Mouse (Mus musculus) CH12.LX (cell line): ENCODE measurements around the gene Zfyve26. TPM values are rescaled to one million over a fixed set of nuclear protein-coding genes. Genes with fewer than 3 reads are reported as not detected.

ENCODE experiments used
- DNase-seq: peaks from one replicate; pipeline ENCODE4 v3.0.0-alpha.2; 2013; ENCODE audit errors: extremely low read depth
- H3K27ac ChIP-seq: 2 replicates; pipeline ENCODE4 v1.5.1; 2012; ENCODE audit warnings: low read depth, mild to moderate bottlenecking, control low read depth, moderate library complexity; ENCODE audit not compliant: insufficient read depth
- H3K27me3 ChIP-seq: replicated peaks from 2 replicates; pipeline ENCODE3; 2012; ENCODE audit warnings: inconsistent platforms
- H3K36me3 ChIP-seq, 2 experiments: replicated peaks in 1 of 2; 2 replicates each; pipeline versions ENCODE3 to v1.6.1; 2012; ENCODE audit warnings: inconsistent platforms in 1 of 2, low read length in 1 of 2, mild to moderate bottlenecking in 1 of 2, mixed read lengths in 1 of 2, moderate library complexity in 1 of 2; ENCODE audit not compliant: control insufficient read depth in 1 of 2, insufficient read depth in 1 of 2
- H3K4me1 ChIP-seq, 2 experiments: 2 replicates each; pipeline ENCODE4 v1.6.1; 2012; ENCODE audit warnings: inconsistent platforms in 1 of 2, moderate library complexity in 1 of 2; ENCODE audit not compliant: insufficient read depth in 2 of 2, control insufficient read depth in 1 of 2
- H3K4me2 ChIP-seq: 2 replicates; pipeline ENCODE4 v1.6.1; 2012; ENCODE audit warnings: low read depth, mild to moderate bottlenecking, control low read depth; ENCODE audit not compliant: poor library complexity, insufficient read depth, severe bottlenecking
- H3K4me3 ChIP-seq, 3 experiments: fragments of 150-350 bp in 1 of 3; sonication (generic) in 1 of 3; replicated peaks in 1 of 3; 2 replicates each; pipeline versions ENCODE3 to v1.5.1; 2011 to 2012; ENCODE audit warnings: low read depth in 2 of 3, low read length in 2 of 3, mild to moderate bottlenecking in 2 of 3, moderate library complexity in 2 of 3, control low read depth in 1 of 3, improper control_type of control experiment in 1 of 3, inconsistent platforms in 1 of 3, mixed read lengths in 1 of 3; ENCODE audit not compliant: poor library complexity in 1 of 3
- H3K79me2 ChIP-seq: replicated peaks from 2 replicates; pipeline ENCODE4 v1.6.1; 2012; ENCODE audit warnings: mild to moderate bottlenecking, moderate library complexity; ENCODE audit not compliant: control insufficient read depth, poor library complexity, insufficient read depth, severe bottlenecking; ENCODE audit errors: extremely low read depth
- H3K9ac ChIP-seq: 2 replicates; pipeline ENCODE4 v1.6.1; 2012; ENCODE audit warnings: low read depth, mild to moderate bottlenecking, control low read depth, moderate library complexity; ENCODE audit not compliant: insufficient read depth
- H3K9me3 ChIP-seq: replicated peaks from 2 replicates; pipeline ENCODE3; 2012; ENCODE audit warnings: low read length, inconsistent platforms, mixed read lengths
- CHD2 ChIP-seq: IDR thresholded peaks from 2 replicates; pipeline ENCODE4 v1.6.1; 2011; ENCODE audit warnings: low read length, improper control_type of control experiment
- CTCF ChIP-seq, 2 experiments: IDR thresholded peaks in 1 of 2; conservative IDR thresholded peaks in 1 of 2; 2 replicates each; pipeline ENCODE4 v1.5.1; 2011 to 2012; ENCODE audit warnings: low read depth in 2 of 2, low read length in 2 of 2, improper control_type of control experiment in 1 of 2, inconsistent platforms in 1 of 2, mild to moderate bottlenecking in 1 of 2, moderate library complexity in 1 of 2
- E2F4 ChIP-seq: IDR thresholded peaks from 2 replicates; pipeline ENCODE4 v1.6.1; 2011; ENCODE audit warnings: low read depth, low read length, improper control_type of control experiment; ENCODE audit not compliant: insufficient replicate concordance
- ELF1 ChIP-seq: IDR thresholded peaks from 2 replicates; pipeline ENCODE4 v1.6.1; 2014; ENCODE audit warnings: low read depth, mild to moderate bottlenecking, inconsistent platforms, low read length, improper control_type of control experiment
- ETS1 ChIP-seq: conservative IDR thresholded peaks from 2 replicates; pipeline ENCODE4 v1.6.1; 2012; ENCODE audit warnings: low read depth, mild to moderate bottlenecking, inconsistent platforms, low read length, improper control_type of control experiment, moderate library complexity
- HCFC1 ChIP-seq: IDR thresholded peaks from 2 replicates; pipeline ENCODE4 v1.6.1; 2012; ENCODE audit warnings: low read depth, mild to moderate bottlenecking, inconsistent platforms, low read length, improper control_type of control experiment
- JUN ChIP-seq: IDR thresholded peaks from 2 replicates; pipeline ENCODE4 v1.6.1; 2011; ENCODE audit warnings: low read depth, mild to moderate bottlenecking, low read length, improper control_type of control experiment, moderate library complexity; ENCODE audit not compliant: insufficient read depth
- MYC ChIP-seq: IDR thresholded peaks from 2 replicates; pipeline ENCODE4 v1.6.1; 2011; ENCODE audit warnings: low read depth, mild to moderate bottlenecking, improper control_type of control experiment, low read length
- NRF1 ChIP-seq: IDR thresholded peaks from 2 replicates; pipeline ENCODE4 v1.6.1; 2014; ENCODE audit warnings: low read depth, mild to moderate bottlenecking, inconsistent platforms, low read length, improper control_type of control experiment, moderate library complexity
- PAX5 ChIP-seq: IDR thresholded peaks from 2 replicates; pipeline ENCODE4 v1.6.1; 2012; ENCODE audit warnings: low read length, inconsistent platforms, mixed read lengths
- POLR2A ChIP-seq: IDR thresholded peaks from 2 replicates; pipeline ENCODE4 v1.6.1; 2011; ENCODE audit warnings: low read depth, mild to moderate bottlenecking, improper control_type of control experiment, low read length
- RAD21 ChIP-seq: IDR thresholded peaks from 2 replicates; pipeline ENCODE4 v1.6.1; 2011; ENCODE audit warnings: low read depth, mild to moderate bottlenecking, low read length, improper control_type of control experiment, moderate library complexity
- RCOR1 ChIP-seq: conservative IDR thresholded peaks from 2 replicates; pipeline ENCODE4 v1.6.1; 2012; ENCODE audit warnings: low read depth, mild to moderate bottlenecking, inconsistent platforms, low read length, improper control_type of control experiment
- SMC3 ChIP-seq: IDR thresholded peaks from 2 replicates; pipeline ENCODE4 v1.6.1; 2011; ENCODE audit warnings: low read depth, low read length, improper control_type of control experiment
- TBP ChIP-seq: conservative IDR thresholded peaks from 2 replicates; pipeline ENCODE4 v1.6.1; 2011; ENCODE audit warnings: low read depth, low read length, improper control_type of control experiment
- ZC3H11A ChIP-seq: IDR thresholded peaks from 2 replicates; pipeline ENCODE4 v1.6.1; 2012; ENCODE audit warnings: low read depth, mild to moderate bottlenecking, inconsistent platforms, low read length, improper control_type of control experiment
- ZKSCAN1 ChIP-seq: IDR thresholded peaks from 2 replicates; pipeline ENCODE4 v1.6.1; 2012; ENCODE audit warnings: low read depth, inconsistent platforms, low read length, improper control_type of control experiment, borderline replicate concordance
- dilution Hi-C: fragments of 300-500 bp; cut with MboI; formaldehyde crosslinking; loops from 2 replicates; pipeline ENCODE4 v1.14.3; 2020; ENCODE audit warnings: low sequenced_read_pairs; ENCODE audit not compliant: extremely low pct_unique_long_range_greater_than_20kb, extremely low pct_ligation_motif_present
- in situ Hi-C: fragments of 300-500 bp; cut with MboI; formaldehyde crosslinking; loops from 3 replicates; pipeline ENCODE4 v1.14.3; 2019; ENCODE audit warnings: low sequenced_read_pairs, low pct_ligation_motif_present, low pct_unique_long_range_greater_than_20kb, mixed read lengths
- polyA plus RNA-seq: library from polyadenylated mRNA; unstranded; fragments of >175 nt; gene quantifications from 2 replicates; pipeline ENCODE4 v1.2.1, GENCODE M21; 2012; ENCODE audit warnings: low read depth; ENCODE audit not compliant: insufficient read length
- total RNA-seq, 2 experiments: library from RNA; depleted of rRNA; stranded (reverse); fragments of 300-350 nt in 1 of 2; fragments of >200 nt in 1 of 2; gene quantifications; 2 replicates each; pipeline ENCODE4 v1.2.3; 2012 to 2014

Zfyve26 gene
- total and polyA plus RNA-seq, 3 experiments: 10.4 to 24.8 (median 16.1) TPM

- no peaks in the 10 kb centered on the region for H3K9me3 ChIP-seq
- no peak overlapping the region for H3K4me2 ChIP-seq
- H3K4me1 ChIP-seq: no peaks in the 10 kb centered on the region
- no peak overlapping the region for H3K9ac ChIP-seq
- no peak for DNase-seq
- peaks cover 78 to 97% of the 10 kb centered on the region in 2 experiments for H3K36me3 ChIP-seq
- no peak overlapping the region for H3K27ac ChIP-seq
- no peaks in the 10 kb centered on the region for H3K27me3 ChIP-seq
- H3K79me2 ChIP-seq: no peaks in the 10 kb centered on the region
- in situ Hi-C loops (no loop called here), dilution Hi-C loops (no loop called here)
- no peak overlapping the region for H3K4me3 ChIP-seq
- no peak for TF ChIP-seq RAD21
- TF ChIP-seq ETS1: no peak
- TF ChIP-seq NRF1: no peak
- no peak for TF ChIP-seq ZC3H11A
- no peak for TF ChIP-seq CHD2
- TF ChIP-seq MYC: no peak
- no peak for TF ChIP-seq JUN
- no peak for TF ChIP-seq POLR2A
- TF ChIP-seq HCFC1: no peak
- no peak for TF ChIP-seq CTCF (conservative IDR thresholded peaks at IDR 0.05 in 1 of 2, IDR thresholded peaks at IDR 0.05 in 1 of 2; ENCODE audit: low read depth in 2 of 2, low read length in 2 of 2)
- no peak for TF ChIP-seq E2F4
- no peak for TF ChIP-seq TBP
These were observed 23.5 kb downstream of the Zfyve26 start for GRCm38 (mm10) chr12:79272604-79273003.

- Histone ChIP-seq H3K4me3 (no peak overlapping the region), H3K4me2 (no peak overlapping the region), H3K27ac (no peak overlapping the region), H3K27me3 (no peaks in the 10 kb centered on the region), H3K36me3 (peaks cover 59 to 93% of the 10 kb centered on the region in 2 experiments), H3K9me3 (no peaks in the 10 kb centered on the region), H3K9ac (no peak overlapping the region), H3K79me2 (no peaks in the 10 kb centered on the region), H3K4me1 (peaks cover 0 to 10% of the 10 kb centered on the region in 2 experiments; a peak in 1 of 4 replicates)
- no peak for TF ChIP-seq PAX5
- TF ChIP-seq CTCF (conservative IDR thresholded peaks at IDR 0.05 in 1 of 2, IDR thresholded peaks at IDR 0.05 in 1 of 2; ENCODE audit: low read depth in 2 of 2, low read length in 2 of 2): peak; percentile 17 to 71; a peak in 2 of 4 replicates
- TF ChIP-seq RCOR1: no peak
- TF ChIP-seq ELF1: no peak
- no peak for TF ChIP-seq ZKSCAN1
- peak; percentile 77 for TF ChIP-seq SMC3
- TF ChIP-seq RAD21: peak; percentile 51
- dilution Hi-C loops (no loop called here), in situ Hi-C loops (loop anchor here (5.0 kb wide), 1 partner anchor 69 kb away; the partner anchor contains the start of gene Rdh11)
- DNase-seq: peak; percentile 36
These were observed 35.1 kb downstream of the Zfyve26 start for GRCm38 (mm10) chr12:79261035-79261434.
